Mouse (Mus musculus) T-cell, adult 2 months (primary cell): ENCODE data around the gene Rbm6.

Experiments
- DNase-seq: peaks from one replicate; pipeline ENCODE4 v3.0.0; 2022; ENCODE audit warnings: low spot score

Gene Rbm6

DNA sequence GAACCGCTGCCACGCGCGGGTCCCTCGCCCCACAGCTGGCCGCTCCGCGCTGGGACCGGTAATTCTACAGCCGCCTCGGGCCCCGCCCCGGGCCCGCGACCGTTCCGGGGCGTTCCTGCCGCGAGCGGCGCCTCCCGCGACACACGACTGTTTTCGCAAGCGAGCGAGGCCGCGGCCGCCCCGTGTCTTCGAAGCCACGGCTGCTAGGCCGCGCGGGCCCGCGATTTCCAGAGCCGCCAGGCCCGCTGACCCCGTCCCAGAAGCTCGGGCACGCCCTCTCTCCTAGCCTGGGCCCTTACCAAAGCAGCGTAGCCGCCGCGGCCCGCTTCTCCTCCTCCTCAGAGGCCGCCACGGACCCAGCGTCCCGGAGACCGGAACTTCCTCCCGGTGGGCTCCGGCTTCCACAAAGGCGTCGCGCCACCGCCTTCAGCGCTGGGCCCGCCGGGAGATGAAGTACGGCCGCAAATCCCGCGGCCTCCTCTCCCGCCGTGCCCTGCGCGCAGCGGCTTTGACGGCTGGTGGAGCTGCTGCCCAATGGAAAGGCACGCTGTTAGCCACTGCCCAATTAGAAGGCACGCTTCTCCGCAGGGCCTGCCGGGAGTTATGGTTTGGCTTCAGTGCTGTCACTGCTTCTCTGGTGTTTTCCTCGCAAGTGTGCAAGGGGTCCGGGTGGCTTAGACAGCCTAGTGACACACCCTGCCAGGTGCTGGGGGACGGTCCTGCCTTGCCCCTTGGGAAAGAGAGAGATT, 513 bp downstream of the Rbm6 start:
- DNase-seq: peak; percentile 94

DNA sequence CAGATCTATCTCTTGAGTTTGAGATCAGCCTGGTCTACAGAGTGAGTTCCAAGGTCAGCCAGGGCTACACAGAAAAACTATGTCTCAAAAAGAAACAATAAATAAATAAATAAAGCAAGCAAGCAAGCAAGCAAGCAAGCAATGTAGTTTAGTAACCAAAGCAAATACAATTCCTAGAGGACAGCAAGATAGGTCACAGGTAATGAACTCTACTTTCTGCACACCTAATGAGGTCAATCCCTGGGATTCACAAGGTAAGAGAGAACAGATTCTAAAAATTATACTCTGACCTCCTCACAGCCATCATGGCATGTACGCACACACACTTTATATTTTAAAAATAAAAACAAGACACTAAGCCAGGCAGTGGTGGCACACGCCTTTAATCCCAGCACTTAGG, 7.0 kb downstream of the Rbm6 start:
- DNase-seq: no peak

- no peak for DNase-seq
Observed at GRCm38 (mm10) chr9:107864493-107864892, 8.5 kb downstream of the Rbm6 start.

- no peak for DNase-seq
Observed at GRCm38 (mm10) chr9:107858343-107858742, 14.7 kb downstream of the Rbm6 start.

- DNase-seq: no peak
Observed at GRCm38 (mm10) chr9:107848922-107849321, 24.1 kb downstream of the Rbm6 start.

- DNase-seq: no peak
Observed at GRCm38 (mm10) chr9:107842709-107843108, 30.3 kb downstream of the Rbm6 start.

DNA sequence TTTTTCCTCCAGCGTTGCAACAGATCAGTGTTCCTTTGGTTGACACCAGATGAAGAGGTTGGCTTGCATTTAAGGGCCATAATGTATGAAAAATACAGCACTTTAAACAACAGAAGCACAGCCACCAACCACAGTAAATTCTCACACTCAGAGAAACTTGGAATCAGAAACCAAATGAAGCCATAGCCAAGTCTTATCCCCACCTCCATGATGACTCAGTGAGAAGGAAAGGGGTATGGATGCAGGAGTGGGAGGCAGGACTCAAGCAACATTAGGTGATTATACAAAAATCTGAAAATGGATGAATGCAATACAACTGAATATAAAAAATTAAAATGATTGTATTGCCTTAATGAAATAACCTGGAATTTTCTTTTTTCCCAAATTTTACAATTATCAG, 34.2 kb downstream of the Rbm6 start:
- no peak for DNase-seq

DNA sequence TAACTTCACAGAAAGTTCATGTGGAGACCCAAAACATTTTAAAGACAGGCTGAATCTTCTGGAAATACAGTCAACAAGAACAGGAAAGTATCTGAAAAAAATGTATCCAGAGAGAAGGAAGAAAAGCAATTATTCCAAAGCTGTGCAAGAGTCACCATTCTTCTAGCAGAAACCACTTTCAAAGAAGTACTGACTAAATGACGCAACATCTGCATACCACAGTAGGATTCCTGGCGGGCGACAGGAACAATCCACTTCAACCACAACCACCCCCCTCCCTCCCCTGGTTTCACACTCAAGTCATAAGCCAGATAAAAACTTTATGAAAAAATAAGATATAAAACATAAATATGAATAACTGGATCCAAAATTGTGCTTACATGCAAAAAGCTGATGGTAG, 39.2 kb downstream of the Rbm6 start:
- no peak for DNase-seq

DNA sequence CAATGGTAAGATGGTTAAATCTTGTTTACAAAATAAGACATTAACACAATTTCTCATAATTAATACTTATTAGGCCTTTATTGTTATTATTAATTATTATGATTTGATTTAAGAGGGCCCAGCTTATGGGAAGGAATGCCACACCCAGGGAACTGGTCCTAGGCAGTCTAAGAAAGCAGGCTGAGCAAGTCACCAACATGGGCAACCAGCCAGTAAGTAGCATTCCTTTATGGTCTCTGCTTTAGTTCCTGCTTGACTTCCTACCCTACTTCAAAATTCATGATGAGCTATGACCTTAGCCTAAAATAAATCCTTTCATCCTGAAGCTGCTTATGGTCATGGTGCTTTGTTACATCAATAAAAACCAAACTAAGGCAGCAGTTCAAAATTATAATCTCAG, 41.3 kb downstream of the Rbm6 start:
- DNase-seq: no peak

DNA sequence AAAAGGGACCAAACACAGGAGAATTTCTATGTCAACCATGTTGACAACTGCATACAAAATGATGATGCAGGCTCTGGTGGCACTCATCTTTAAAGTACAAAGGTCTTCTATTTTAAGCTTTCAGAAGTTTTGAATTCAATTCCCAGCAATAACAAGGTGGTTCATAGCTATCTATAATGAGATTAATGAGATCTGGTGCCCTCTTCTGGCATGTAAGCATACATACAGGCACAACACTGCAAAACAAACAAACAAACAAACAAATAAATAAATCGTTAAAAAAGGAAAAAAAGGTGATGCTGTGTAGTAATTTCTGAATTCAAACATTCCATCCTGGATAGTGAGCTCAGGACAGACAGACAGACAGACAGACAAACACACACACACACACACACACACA, 60.9 kb downstream of the Rbm6 start:
- DNase-seq: no peak

- DNase-seq: no peak
Observed at GRCm38 (mm10) chr9:107810985-107811384, 62.1 kb downstream of the Rbm6 start.

- no peak for DNase-seq
Observed at GRCm38 (mm10) chr9:107791714-107792113, 81.3 kb downstream of the Rbm6 start.

DNA sequence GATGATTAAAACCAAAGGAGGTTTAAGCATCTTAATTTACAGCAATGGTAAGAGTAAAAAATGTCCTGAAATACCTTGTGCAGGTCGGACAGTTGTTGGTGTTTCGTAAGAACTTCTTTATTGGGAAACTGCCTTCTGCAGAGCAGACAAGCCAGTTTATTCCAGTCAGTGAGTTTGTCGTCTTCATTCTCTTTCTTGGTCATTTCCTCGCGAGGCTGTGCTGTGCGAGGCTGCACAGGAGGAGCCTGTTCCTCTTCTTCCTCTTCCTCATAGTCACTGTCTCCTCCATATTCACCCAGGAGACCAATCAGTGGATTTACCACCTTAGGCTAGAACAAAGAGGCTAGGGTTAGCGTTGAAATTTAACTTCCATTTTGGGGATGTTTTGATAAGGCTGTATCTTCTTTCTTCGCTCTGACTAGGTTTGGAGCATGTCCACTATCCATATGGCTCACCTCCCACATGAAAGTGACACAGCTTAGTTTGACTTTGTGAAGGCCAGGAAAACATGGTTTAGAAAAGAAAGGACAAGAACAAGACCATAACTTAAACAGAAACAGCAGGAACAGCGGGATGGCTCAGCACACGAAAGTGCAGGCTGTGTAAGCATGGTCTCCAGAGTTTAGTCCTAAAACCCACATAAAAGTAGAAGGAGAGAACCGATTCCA, 90.4 kb downstream of the Rbm6 start:
- no peak for DNase-seq

DNA sequence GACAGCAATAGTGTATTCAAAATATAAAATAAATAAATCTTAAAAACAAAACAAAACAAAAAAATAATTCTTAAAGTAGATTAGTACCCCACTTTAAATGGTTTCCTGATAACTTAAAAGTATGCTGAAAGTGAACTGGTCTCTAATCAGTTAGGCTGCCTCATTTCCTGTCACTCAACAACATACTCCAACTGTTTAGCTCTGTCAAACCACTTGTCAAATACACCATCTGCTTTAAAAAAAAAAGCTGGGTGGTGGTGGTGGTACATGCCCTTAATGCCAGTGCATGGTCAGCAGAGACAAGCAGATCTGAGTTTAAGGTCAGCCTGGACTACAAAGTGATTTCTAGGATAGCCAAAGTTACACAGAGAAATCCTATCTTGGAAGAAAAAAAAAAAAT, 96.2 kb downstream of the Rbm6 start:
- DNase-seq: no peak

DNA sequence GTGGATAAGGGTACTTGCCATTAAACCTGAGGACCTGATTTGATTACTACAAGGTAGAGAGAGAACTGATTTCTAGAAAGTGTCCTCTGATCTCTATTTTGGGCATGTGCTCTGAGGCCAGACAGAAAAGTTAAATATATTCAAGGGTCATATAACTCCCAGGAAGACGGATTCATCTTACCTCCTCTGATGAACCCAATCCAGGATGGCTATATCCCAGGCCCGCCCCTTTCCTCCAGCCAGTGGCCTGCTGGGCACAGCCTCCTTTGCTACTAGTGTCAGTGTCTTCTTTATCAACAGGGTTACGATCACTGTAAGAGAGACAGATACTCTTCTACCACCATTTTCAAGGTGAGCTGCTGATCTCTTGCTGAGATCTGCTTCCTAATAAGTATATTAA, 98.6 kb downstream of the Rbm6 start:
- DNase-seq: no peak

DNA sequence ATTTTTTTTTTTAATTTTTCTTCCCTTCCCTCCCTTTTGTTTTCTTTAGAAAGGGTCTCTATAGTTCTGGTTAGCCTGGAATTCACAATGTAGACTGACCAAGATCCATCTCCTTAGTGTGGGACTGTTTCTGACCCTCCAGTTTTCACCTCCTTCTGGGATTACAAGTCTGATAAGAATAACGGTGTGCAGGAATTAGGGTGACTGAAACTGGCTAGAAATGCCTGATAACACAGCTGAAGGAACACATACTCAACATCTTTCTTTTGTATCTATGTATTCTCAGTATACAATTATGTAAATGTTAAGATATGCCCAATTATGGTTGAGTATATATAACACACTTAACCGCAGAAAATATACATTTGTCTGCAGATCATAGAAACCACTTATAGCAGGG, 101.3 kb downstream of the Rbm6 start:
- DNase-seq: no peak

- peak; percentile 97 for DNase-seq
Observed at GRCm38 (mm10) chr9:107770374-107771290, 102.4 kb downstream of the Rbm6 start, which contains the start of gene Rbm5. Gene Rbm5, minus strand, starts transcription at chr9:107770996.

GRCm38 (mm10) chr9:107770037-107770373, 103.0 kb downstream of the Rbm6 start:
- no peak for DNase-seq

DNA sequence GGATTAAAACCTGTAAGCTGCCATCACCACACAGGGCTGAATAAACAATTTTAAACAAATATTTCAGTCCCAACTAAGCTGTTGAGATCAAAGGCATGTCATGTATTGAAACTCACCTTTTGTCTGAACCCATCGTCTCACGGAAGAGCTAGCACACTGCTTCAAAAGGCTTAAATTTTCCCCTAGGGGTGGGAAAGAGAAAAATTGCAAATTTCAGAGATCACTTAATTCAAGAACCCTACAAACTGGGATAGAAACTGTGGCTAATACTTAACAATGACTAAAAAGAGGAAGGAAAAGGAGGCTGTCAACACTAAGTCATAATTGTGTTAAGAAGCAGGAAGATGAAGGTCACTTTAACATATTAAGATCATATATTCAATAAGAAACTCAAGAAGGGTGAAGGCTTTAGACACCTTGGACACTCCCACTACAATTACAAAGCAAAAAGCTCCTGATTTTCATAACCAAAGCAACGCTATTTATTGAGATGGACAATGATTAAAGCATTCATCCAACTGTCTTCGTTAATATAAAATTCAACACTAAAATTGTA, 103.5 kb downstream of the Rbm6 start:
- peak; percentile 2 for DNase-seq

GRCm38 (mm10) chr9:107768851-107769250, 104.2 kb downstream of the Rbm6 start:
- DNase-seq: no peak

- DNase-seq: no peak
Observed at GRCm38 (mm10) chr9:107759593-107759992, 113.4 kb downstream of the Rbm6 start.

- no peak for DNase-seq
Observed at GRCm38 (mm10) chr9:107750378-107750777, 122.7 kb downstream of the Rbm6 start.
